Mouse (Mus musculus) neural tube, embryonic 10.5 days (tissue): ENCODE data around the gene BC030867.
"Not testable (repeated sequence)": the region's sequence is repeated elsewhere in the genome, so short reads cannot be mapped to it uniquely, and the experiment has no call there.

ENCODE experiments used
- DNase-seq: peaks from one replicate; pipeline ENCODE4 v3.0.0-alpha.2; 2017; ENCODE audit warnings: low spot score; ENCODE audit errors: extremely low spot score

Gene BC030867

GRCm38 (mm10) chr11:102249351-102250090 is 839 bp downstream of the BC030867 start:
- no peak for DNase-seq

- DNase-seq: no peak
These were observed 8.8 kb downstream of the BC030867 start for GRCm38 (mm10) chr11:102257514-102257913.

- DNase-seq: no peak
These were observed 9.4 kb downstream of the BC030867 start for GRCm38 (mm10) chr11:102258095-102258494.

GRCm38 (mm10) chr11:102258521-102258920 is 9.8 kb downstream of the BC030867 start:
- no peak for DNase-seq

- DNase-seq: no peak
These were observed 14.5 kb downstream of the BC030867 start for GRCm38 (mm10) chr11:102263211-102263610.

- no peak for DNase-seq
These were observed 17.1 kb downstream of the BC030867 start for GRCm38 (mm10) chr11:102265816-102266215.

GRCm38 (mm10) chr11:102266631-102267355 is 18.1 kb downstream of the BC030867 start:
- DNase-seq: no peak

- DNase-seq: peak; percentile 71
These were observed 18.8 kb downstream of the BC030867 start for GRCm38 (mm10) chr11:102267480-102267879.

- DNase-seq: no peak
These were observed 20.0 kb downstream of the BC030867 start, which contains the start of gene Asb16 for GRCm38 (mm10) chr11:102268520-102269244. Gene Asb16, plus strand, starts transcription at chr11:102268743.

GRCm38 (mm10) chr11:102276411-102276915 is 27.8 kb downstream of the BC030867 start:
- peak; percentile 72 for DNase-seq

- no peak for DNase-seq
These were observed 29.1 kb downstream of the BC030867 start for GRCm38 (mm10) chr11:102277754-102278153.

- DNase-seq: no peak
These were observed 30.9 kb downstream of the BC030867 start for GRCm38 (mm10) chr11:102279595-102279994.

GRCm38 (mm10) chr11:102280267-102280666 is 31.6 kb downstream of the BC030867 start:
- DNase-seq: not testable (repeated sequence)

GRCm38 (mm10) chr11:102283922-102284321 is 35.2 kb downstream of the BC030867 start:
- DNase-seq: no peak

GRCm38 (mm10) chr11:102284501-102285094 is 35.9 kb downstream of the BC030867 start, which contains the start of gene Tmub2:
Gene Tmub2, plus strand, starts transcription at chr11:102284931.
- DNase-seq: peak; percentile 96

- no peak for DNase-seq
These were observed 36.6 kb downstream of the BC030867 start for GRCm38 (mm10) chr11:102285095-102285834.

GRCm38 (mm10) chr11:102287485-102287884 is 38.8 kb downstream of the BC030867 start:
- DNase-seq: no peak

- no peak for DNase-seq
These were observed 39.5 kb downstream of the BC030867 start for GRCm38 (mm10) chr11:102288027-102288804.

GRCm38 (mm10) chr11:102288913-102289312 is 40.2 kb downstream of the BC030867 start:
- no peak for DNase-seq
